Mouse (Mus musculus) embryonic fibroblast, embryonic 13.5 days (primary cell): ENCODE results near the gene Lrch1.

Experiments used
- CTCF ChIP-seq: IDR thresholded peaks from 2 replicates; pipeline ENCODE4 v1.5.1; 2011; ENCODE audit warnings: mild to moderate bottlenecking, control low read depth, low read length, moderate library complexity, borderline replicate concordance; ENCODE audit not compliant: insufficient read depth
- POLR2A ChIP-seq: IDR thresholded peaks from 2 replicates; pipeline ENCODE4 v1.6.1; 2011; ENCODE audit warnings: low read depth, mild to moderate bottlenecking, control low read depth, low read length, moderate library complexity

- TF ChIP-seq CTCF (no peak), POLR2A (no peak)
Observed at GRCm38 (mm10) chr14:74944128-74944755, 3.4 kb downstream of the Lrch1 start.
